Mouse (Mus musculus) MEL (cell line): Measurements from ENCODE around the gene Rhbdd2. TPM values are rescaled to one million over a fixed set of nuclear protein-coding genes. Genes with fewer than 3 reads are reported as not detected.

Experiments
- DNase-seq: peaks from one replicate; pipeline ENCODE4 v3.0.0; 2011; ENCODE audit warnings: low read depth, low spot score
- H3K27ac ChIP-seq: 2 replicates; pipeline ENCODE4 v1.5.1; 2012; ENCODE audit warnings: low read depth, mild to moderate bottlenecking, control low read depth, low read length, moderate library complexity; ENCODE audit not compliant: control insufficient read depth
- H3K27me3 ChIP-seq, 2 experiments: fragments of 150-350 bp in 1 of 2; sonication (generic) in 1 of 2; 2 replicates each; pipeline ENCODE4 v1.6.1; 2012; ENCODE audit warnings: low read length in 2 of 2, mild to moderate bottlenecking in 2 of 2, improper control_type of control experiment in 1 of 2, moderate library complexity in 1 of 2; ENCODE audit not compliant: insufficient read depth in 2 of 2, control insufficient read depth in 1 of 2
- H3K36me3 ChIP-seq, 2 experiments: 2 replicates each; pipeline ENCODE4 v1.6.1; 2012 to 2014; ENCODE audit warnings: low read length in 2 of 2, improper control_type of control experiment in 1 of 2, inconsistent platforms in 1 of 2, mild to moderate bottlenecking in 1 of 2; ENCODE audit not compliant: insufficient read depth in 2 of 2, control insufficient read depth in 1 of 2
- H3K4me1 ChIP-seq, 2 experiments: fragments of 150-350 bp in 1 of 2; sonication (generic) in 1 of 2; 2 replicates each; pipeline ENCODE4 v1.6.1; 2012; ENCODE audit warnings: low read length in 2 of 2, improper control_type of control experiment in 1 of 2, mild to moderate bottlenecking in 1 of 2; ENCODE audit not compliant: insufficient read depth in 2 of 2, control insufficient read depth in 1 of 2
- H3K4me3 ChIP-seq, 2 experiments: fragments of 150-350 bp in 1 of 2; sonication (generic) in 1 of 2; 2 replicates each; pipeline ENCODE4 v1.5.1; 2012; ENCODE audit warnings: low read depth in 2 of 2, low read length in 2 of 2, mild to moderate bottlenecking in 2 of 2, moderate library complexity in 2 of 2, control low read depth in 1 of 2, improper control_type of control experiment in 1 of 2; ENCODE audit not compliant: control insufficient read depth in 1 of 2, insufficient read depth in 1 of 2
- H3K79me2 ChIP-seq: 2 replicates; pipeline ENCODE4 v1.6.1; 2012; ENCODE audit warnings: mild to moderate bottlenecking, low read length, moderate library complexity; ENCODE audit not compliant: control insufficient read depth, poor library complexity, insufficient read depth
- H3K9ac ChIP-seq: 2 replicates; pipeline ENCODE4 v1.6.1; 2012; ENCODE audit warnings: low read depth, mild to moderate bottlenecking, control low read depth, low read length, moderate library complexity; ENCODE audit not compliant: control insufficient read depth, poor library complexity, severe bottlenecking
- H3K9me3 ChIP-seq: fragments of 150-350 bp; sonication (generic); replicated peaks from 2 replicates; pipeline ENCODE4 v1.6.1; 2012; ENCODE audit warnings: mild to moderate bottlenecking, low read length, improper control_type of control experiment, moderate library complexity; ENCODE audit not compliant: insufficient read depth
- BHLHE40 ChIP-seq: IDR thresholded peaks from 2 replicates; pipeline ENCODE4 v1.6.1; 2012; ENCODE audit warnings: low read depth, mild to moderate bottlenecking, inconsistent platforms, low read length, improper control_type of control experiment, borderline replicate concordance
- CHD1 ChIP-seq: IDR thresholded peaks from 2 replicates; pipeline ENCODE4 v1.6.1; 2012; ENCODE audit warnings: low read depth, mild to moderate bottlenecking, inconsistent platforms, low read length, improper control_type of control experiment
- CHD2 ChIP-seq: IDR thresholded peaks from 2 replicates; pipeline ENCODE4 v1.6.1; 2011; ENCODE audit warnings: low read length, improper control_type of control experiment
- CTCF ChIP-seq, 3 experiments: IDR thresholded peaks in 2 of 3; conservative IDR thresholded peaks in 1 of 3; 2 replicates each; pipeline ENCODE4 v1.5.1; 2011 to 2012; ENCODE audit warnings: low read length in 3 of 3, low read depth in 2 of 3, mild to moderate bottlenecking in 2 of 3, improper control_type of control experiment in 1 of 3, inconsistent platforms in 1 of 3, mixed read lengths in 1 of 3, moderate library complexity in 1 of 3; ENCODE audit not compliant: control insufficient read depth in 1 of 3, insufficient read depth in 1 of 3, poor library complexity in 1 of 3, severe bottlenecking in 1 of 3
- E2F4 ChIP-seq: IDR thresholded peaks from 2 replicates; pipeline ENCODE4 v1.6.1; 2011; ENCODE audit warnings: low read depth, low read length, improper control_type of control experiment, borderline replicate concordance
- HCFC1 ChIP-seq: IDR thresholded peaks from 2 replicates; pipeline ENCODE4 v1.6.1; 2012; ENCODE audit warnings: low read depth, mild to moderate bottlenecking, inconsistent platforms, low read length, improper control_type of control experiment, moderate library complexity
- KAT2A ChIP-seq: conservative IDR thresholded peaks from 2 replicates; pipeline ENCODE4 v1.6.1; 2012; ENCODE audit warnings: low read depth, low read length, improper control_type of control experiment, inconsistent platforms
- MAFK ChIP-seq: IDR thresholded peaks from 2 replicates; pipeline ENCODE4 v1.6.1; 2011; ENCODE audit warnings: low read depth, mild to moderate bottlenecking, low read length, improper control_type of control experiment, borderline replicate concordance
- MAX ChIP-seq: IDR thresholded peaks from 2 replicates; pipeline ENCODE4 v1.6.1; 2011; ENCODE audit warnings: low read length, improper control_type of control experiment
- MXI1 ChIP-seq: IDR thresholded peaks from 2 replicates; pipeline ENCODE4 v1.6.1; 2011; ENCODE audit warnings: mild to moderate bottlenecking, low read depth, low read length, improper control_type of control experiment
- MYB ChIP-seq: IDR thresholded peaks from 2 replicates; pipeline ENCODE4 v1.6.1; 2011; ENCODE audit warnings: mild to moderate bottlenecking, low read depth, low read length, improper control_type of control experiment
- MYC ChIP-seq: IDR thresholded peaks from 2 replicates; pipeline ENCODE4 v1.6.1; 2011; ENCODE audit warnings: low read depth, mild to moderate bottlenecking, low read length, improper control_type of control experiment, moderate library complexity
- NELFE ChIP-seq: IDR thresholded peaks from 2 replicates; pipeline ENCODE4 v1.6.1; 2011; ENCODE audit warnings: low read depth, low read length, improper control_type of control experiment
- NRF1 ChIP-seq: IDR thresholded peaks from 2 replicates; pipeline ENCODE4 v1.6.1; 2014; ENCODE audit warnings: low read depth, mild to moderate bottlenecking, inconsistent platforms, low read length, improper control_type of control experiment, moderate library complexity; ENCODE audit not compliant: poor library complexity, insufficient read depth, severe bottlenecking
- POLR2A ChIP-seq, 2 experiments: IDR thresholded peaks; 2 replicates each; pipeline ENCODE4 v1.6.1; 2011 to 2012; ENCODE audit warnings: low read length in 2 of 2, mild to moderate bottlenecking in 2 of 2, control low read depth in 1 of 2, improper control_type of control experiment in 1 of 2, low read depth in 1 of 2, moderate library complexity in 1 of 2; ENCODE audit not compliant: control insufficient read depth in 1 of 2, insufficient read depth in 1 of 2, poor library complexity in 1 of 2
- POLR2AphosphoS5 ChIP-seq: IDR thresholded peaks from 2 replicates; pipeline ENCODE4 v1.6.1; 2012; ENCODE audit warnings: low read depth, borderline replicate concordance, mild to moderate bottlenecking, inconsistent platforms, low read length, moderate library complexity, mixed read lengths
- SIN3A ChIP-seq: IDR thresholded peaks from 2 replicates; pipeline ENCODE4 v1.6.1; 2012; ENCODE audit warnings: low read length, improper control_type of control experiment, inconsistent platforms
- SMC3 ChIP-seq: IDR thresholded peaks from 2 replicates; pipeline ENCODE4 v1.6.1; 2011; ENCODE audit warnings: low read depth, low read length, improper control_type of control experiment
- TBP ChIP-seq: IDR thresholded peaks from 2 replicates; pipeline ENCODE4 v1.8.0; 2011; ENCODE audit warnings: low read depth, low read length, improper control_type of control experiment
- USF1 ChIP-seq: IDR thresholded peaks from 2 replicates; pipeline ENCODE4 v1.6.1; 2014; ENCODE audit warnings: low read depth, mild to moderate bottlenecking, inconsistent platforms, low read length, improper control_type of control experiment, moderate library complexity
- ZC3H11A ChIP-seq: IDR thresholded peaks from 2 replicates; pipeline ENCODE4 v1.6.1; 2012; ENCODE audit warnings: low read depth, mild to moderate bottlenecking, inconsistent platforms, low read length, improper control_type of control experiment
- ZKSCAN1 ChIP-seq: IDR thresholded peaks from 2 replicates; pipeline ENCODE4 v1.6.1; 2012; ENCODE audit warnings: low read depth, mild to moderate bottlenecking, inconsistent platforms, low read length, improper control_type of control experiment, moderate library complexity
- ZMIZ1 ChIP-seq: IDR thresholded peaks from 2 replicates; pipeline ENCODE4 v1.6.1; 2012; ENCODE audit warnings: low read depth, mild to moderate bottlenecking, inconsistent platforms, low read length, improper control_type of control experiment, moderate library complexity
- polyA plus RNA-seq, 2 experiments: library from polyadenylated mRNA; stranded (reverse) in 1 of 2; unstranded in 1 of 2; fragments of >175 nt in 1 of 2; fragments of >200 nt in 1 of 2; gene quantifications; 2 replicates each; pipeline versions ENCODE4 v1.2.1 to v1.2.4; 2012; ENCODE audit warnings: low replicate concordance in 2 of 2, low read depth in 1 of 2; ENCODE audit not compliant: insufficient read length in 2 of 2, insufficient read depth in 1 of 2, missing spikeins in 1 of 2
- total RNA-seq: library from RNA; depleted of rRNA; stranded (reverse); fragments of 300-350 nt; gene quantifications from 2 replicates; pipeline ENCODE4 v1.2.3, GENCODE M21; 2012

Rhbdd2 gene
- total and polyA plus RNA-seq, 3 experiments: 4.9 to 29.1 TPM; not detected in 1

GRCm38 (mm10) chr5:135632797-135633144 lies 353 bp downstream of the Rhbdd2 start:
- Histone ChIP-seq H3K4me1 (peaks cover 0 to 14% of the 10 kb centered on the region in 2 experiments), H3K9me3 (no peaks in the 10 kb centered on the region), H3K36me3 (peaks cover 0 to 10% of the 10 kb centered on the region in 2 experiments; a peak in 2 of 4 replicates), H3K27ac (peak overlapping the region; percentile 49), H3K27me3 (no peaks in the 10 kb centered on the region), H3K79me2 (peaks cover 6% of the 10 kb centered on the region), H3K4me3 (peak overlapping the region; percentile 85 to 95), H3K9ac (peak overlapping the region; percentile 80)
- DNase-seq: no peak
- TF ChIP-seq E2F4 (no peak), MXI1 (no peak), CTCF (IDR thresholded peaks at IDR 0.05 in 2 of 3, conservative IDR thresholded peaks at IDR 0.05 in 1 of 3; ENCODE audit: control insufficient read depth in 1 of 3, insufficient read depth in 1 of 3, low read depth in 2 of 3, low read length in 3 of 3, poor library complexity in 1 of 3, severe bottlenecking in 1 of 3) (0 out of 6 replicates have a peak, but pooled peaks of 1 of the 3 experiments have one; percentile 6), ZC3H11A (no peak), POLR2AphosphoS5 (no peak), NELFE (no peak), ZMIZ1 (no peak), CHD2 (no peak), BHLHE40 (no peak), CHD1 (no peak), KAT2A (no peak), MAX (peak; percentile 5), MAFK (no peak), USF1 (no peak), POLR2A (IDR thresholded peaks at IDR 0.05; ENCODE audit: control insufficient read depth in 1 of 2, insufficient read depth in 1 of 2, low read depth in 1 of 2, low read length in 2 of 2, poor library complexity in 1 of 2) (0 out of 4 replicates have a peak, but pooled peaks have one; percentile 16 to 98), HCFC1 (no peak), SIN3A (peak; percentile 69), MYB (no peak), TBP (no peak), SMC3 (no peak), NRF1 (peak; percentile 57), ZKSCAN1 (no peak), MYC (no peak)
- TF ChIP-seq, all 39 proteins: peak for 5
